Mouse (Mus musculus) limb, embryonic 15.5 days (tissue): ENCODE results near the gene Tcf15. TPM values are rescaled to one million over a fixed set of nuclear protein-coding genes. Genes with fewer than 3 reads are reported as not detected.

ENCODE experiments used
- ATAC-seq: fragments of 200-750 bp; cut with Nextera tagmentation; 2 replicates; pipeline ENCODE4 v1.8.0; 2017; ENCODE audit warnings: low read depth, moderate TSS enrichment; ENCODE audit not compliant: insufficient number of reproducible peaks, low FRiP score, low TSS enrichment
- H3K27ac ChIP-seq: fragments of 300-500 bp; sonication (generic); 2 replicates; pipeline ENCODE4 v1.5.1; 2015; ENCODE audit warnings: moderate library complexity, mild to moderate bottlenecking, inconsistent platforms
- H3K27me3 ChIP-seq: fragments of 300-500 bp; sonication (generic); 2 replicates; pipeline ENCODE4 v1.6.1; 2015; ENCODE audit warnings: inconsistent platforms
- H3K36me3 ChIP-seq: fragments of 300-500 bp; sonication (generic); 2 replicates; pipeline ENCODE4 v1.6.1; 2015; ENCODE audit warnings: inconsistent platforms
- H3K4me1 ChIP-seq: fragments of 300-500 bp; sonication (generic); 2 replicates; pipeline ENCODE4 v1.6.1; 2015; ENCODE audit warnings: inconsistent platforms
- H3K4me2 ChIP-seq: fragments of 300-500 bp; sonication (generic); 2 replicates; pipeline ENCODE4 v1.6.1; 2015; ENCODE audit warnings: mild to moderate bottlenecking, inconsistent platforms
- H3K4me3 ChIP-seq: fragments of 300-500 bp; sonication (generic); 2 replicates; pipeline ENCODE4 v1.5.1; 2015; ENCODE audit warnings: mild to moderate bottlenecking, inconsistent platforms
- H3K9ac ChIP-seq: fragments of 300-500 bp; sonication (generic); 2 replicates; pipeline ENCODE4 v1.6.1; 2015; ENCODE audit warnings: inconsistent platforms
- H3K9me3 ChIP-seq: fragments of 300-500 bp; sonication (generic); 2 replicates; pipeline ENCODE4 v1.6.1; 2016; ENCODE audit warnings: inconsistent platforms
- WGBS: fragments of 180-500 bp; shearing (Covaris S2); methylation state at CpG from one replicate; pipeline ENCODE4 v1.1.7; 2015; 5-methylcytosine and 5-hydroxymethylcytosine counted together
- polyA plus RNA-seq: library from polyadenylated mRNA; unstranded; fragments of >200 nt; fragmentation: Nextera tagmentation; extraction: Ambion mirVana; gene quantifications from 2 replicates; pipeline ENCODE4 v1.2.1, GENCODE M21; 2015

Tcf15 gene
- polyA plus RNA-seq, 1 experiment from 2014 or later: 7.6 TPM

- Histone ChIP-seq H3K9ac (no peak overlapping the region), H3K27me3 (no peaks in the 10 kb centered on the region), H3K27ac (no peak overlapping the region), H3K36me3 (no peaks in the 10 kb centered on the region), H3K4me2 (no peak overlapping the region), H3K4me1 (peaks cover 7% of the 10 kb centered on the region; the same call in 1 of the 2 replicates), H3K9me3 (no peaks in the 10 kb centered on the region), H3K4me3 (no peak overlapping the region)
- WGBS: 58% methylated on average over 3 of the region's 3 CpGs
- ATAC-seq: no peak
Observed at GRCm38 (mm10) chr2:152178345-152178744, 35.0 kb downstream of the Tcf15 start.

- Histone ChIP-seq H3K27me3 (no peaks in the 10 kb centered on the region), H3K36me3 (no peaks in the 10 kb centered on the region), H3K4me3 (no peak overlapping the region), H3K4me2 (no peak overlapping the region), H3K4me1 (peaks cover 7% of the 10 kb centered on the region; the same call in 1 of the 2 replicates), H3K9ac (no peak overlapping the region), H3K27ac (no peak overlapping the region), H3K9me3 (no peaks in the 10 kb centered on the region)
- ATAC-seq: no peak
- WGBS: 78% methylated on average over 2 of the region's 2 CpGs
Observed at GRCm38 (mm10) chr2:152179301-152179700, 35.9 kb downstream of the Tcf15 start.

DNA sequence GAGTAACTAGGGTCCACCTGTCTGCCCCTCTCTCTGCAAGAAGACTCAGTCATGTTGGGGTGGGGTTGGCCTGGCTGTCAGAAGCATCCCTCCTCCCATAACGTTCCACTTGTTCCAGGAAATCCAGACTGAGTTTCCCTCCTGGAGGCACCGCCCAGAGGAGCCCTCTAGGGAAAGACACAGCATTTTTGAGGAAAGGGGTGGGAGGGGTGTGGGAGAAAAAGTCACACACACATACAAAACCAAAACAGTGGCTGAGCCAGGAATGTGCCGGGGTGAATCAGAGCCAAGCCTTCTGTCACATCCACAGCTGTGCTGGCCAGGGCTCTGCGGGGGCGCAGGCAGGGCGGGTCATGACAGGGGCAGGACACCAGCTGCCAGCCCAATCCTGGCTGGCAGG is 37.0 kb downstream of the Tcf15 start:
- no peaks in the 10 kb centered on the region for H3K27me3 ChIP-seq
- WGBS: 53% methylated on average over 6 of the region's 6 CpGs
- ATAC-seq: peak; percentile 80

DNA sequence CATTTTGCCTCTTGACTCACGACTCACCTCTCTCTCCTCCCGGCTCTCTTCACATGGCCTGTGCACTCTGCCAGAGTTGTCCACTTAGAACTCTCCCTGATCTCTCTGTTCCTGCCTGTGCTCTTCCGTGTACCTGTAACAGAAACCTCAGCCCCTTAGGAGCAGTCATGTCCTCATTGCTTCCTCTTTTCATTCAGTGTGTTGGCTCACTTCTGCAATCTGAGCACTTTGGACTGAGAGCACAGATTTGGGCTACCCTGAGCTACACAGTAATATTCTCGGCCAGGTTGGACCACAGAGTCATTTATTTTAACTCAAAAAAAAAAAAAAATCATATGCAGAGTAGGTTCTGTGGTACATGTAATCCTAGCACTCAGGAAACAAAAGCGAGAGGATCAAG is 43.8 kb downstream of the Tcf15 start:
- no peak overlapping the region for H3K4me2 ChIP-seq
- no peak overlapping the region for H3K4me3 ChIP-seq
- no peaks in the 10 kb centered on the region for H3K4me1 ChIP-seq
- no peak overlapping the region for H3K9ac ChIP-seq
- no peaks in the 10 kb centered on the region for H3K9me3 ChIP-seq
- no peaks in the 10 kb centered on the region for H3K36me3 ChIP-seq
- no peak for ATAC-seq
- H3K27me3 ChIP-seq: no peaks in the 10 kb centered on the region
- no peak overlapping the region for H3K27ac ChIP-seq
- WGBS: 78% methylated on average over 5 of the region's 5 CpGs

More for the DNA sequence above, 37.0 kb downstream of the Tcf15 start:
- H3K4me3 ChIP-seq: no peak overlapping the region
- H3K27ac ChIP-seq: no peak overlapping the region
- no peak overlapping the region for H3K9ac ChIP-seq
- no peaks in the 10 kb centered on the region for H3K36me3 ChIP-seq
- no peak overlapping the region for H3K4me2 ChIP-seq
- H3K9me3 ChIP-seq: no peaks in the 10 kb centered on the region
- peaks cover 7% of the 10 kb centered on the region; the same call in 1 of the 2 replicates for H3K4me1 ChIP-seq

GRCm38 (mm10) chr2:152189213-152189612 is 45.9 kb downstream of the Tcf15 start:
- Histone ChIP-seq H3K4me3 (no peak overlapping the region), H3K27me3 (no peaks in the 10 kb centered on the region), H3K4me2 (no peak overlapping the region), H3K36me3 (no peaks in the 10 kb centered on the region), H3K4me1 (no peaks in the 10 kb centered on the region), H3K27ac (no peak overlapping the region), H3K9me3 (no peaks in the 10 kb centered on the region), H3K9ac (no peak overlapping the region)
- WGBS: 61% methylated on average over 7 of the region's 7 CpGs
- no peak for ATAC-seq

DNA sequence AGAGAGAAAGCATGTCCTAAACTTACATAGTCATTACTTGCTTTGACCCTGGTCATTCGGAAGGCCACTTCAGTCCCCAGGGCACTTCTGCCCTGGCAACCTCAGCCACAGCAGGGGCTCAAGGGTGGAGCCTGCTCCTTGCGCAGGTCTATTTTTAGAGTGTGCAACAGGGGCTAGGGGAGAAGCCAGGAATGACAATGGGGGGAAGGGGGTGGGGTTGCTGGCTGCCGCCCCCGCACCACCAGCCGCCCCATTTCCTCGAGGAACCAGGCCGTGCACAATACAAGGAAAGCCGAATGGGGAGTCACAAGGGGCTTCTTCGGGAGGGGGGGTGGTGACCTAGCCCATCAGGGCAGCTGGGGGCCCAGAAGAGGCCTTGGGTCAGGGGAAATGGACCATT is 46.3 kb downstream of the Tcf15 start:
- H3K36me3 ChIP-seq: no peaks in the 10 kb centered on the region
- 63% methylated on average over 9 of the region's 9 CpGs for WGBS
- no peak for ATAC-seq

DNA sequence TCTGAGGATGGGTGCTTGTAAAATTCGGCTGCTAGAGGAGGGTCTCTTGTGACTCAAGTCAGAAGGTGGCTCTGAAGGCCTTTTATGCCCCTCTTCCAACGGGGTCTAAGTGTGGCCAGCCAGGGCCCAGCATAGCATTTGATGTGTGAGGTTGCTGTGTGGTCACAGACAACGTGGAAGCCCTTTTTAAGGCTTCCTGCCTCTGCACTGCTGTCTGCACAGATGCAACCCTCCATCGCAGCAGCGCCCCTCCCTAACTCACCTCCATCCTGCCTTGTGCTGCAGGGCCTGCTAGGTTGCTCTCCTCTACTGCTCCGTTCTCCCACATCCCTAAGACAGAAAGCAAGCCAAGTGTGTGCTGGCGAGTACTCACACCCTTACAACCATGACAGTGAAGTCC is 46.8 kb downstream of the Tcf15 start:
- Histone ChIP-seq H3K36me3 (no peaks in the 10 kb centered on the region), H3K4me2 (no peak overlapping the region), H3K9ac (no peak overlapping the region), H3K4me1 (no peaks in the 10 kb centered on the region), H3K27me3 (no peaks in the 10 kb centered on the region), H3K4me3 (no peak overlapping the region), H3K27ac (no peak overlapping the region), H3K9me3 (no peaks in the 10 kb centered on the region)
- ATAC-seq: no peak
- WGBS: 73% methylated on average over 7 of the region's 7 CpGs

More for the DNA sequence above, 46.3 kb downstream of the Tcf15 start:
- H3K4me1 ChIP-seq: no peaks in the 10 kb centered on the region
- H3K9me3 ChIP-seq: no peaks in the 10 kb centered on the region
- H3K4me2 ChIP-seq: no peak overlapping the region
- H3K27me3 ChIP-seq: no peaks in the 10 kb centered on the region
- no peak overlapping the region for H3K9ac ChIP-seq
- H3K4me3 ChIP-seq: no peak overlapping the region
- no peak overlapping the region for H3K27ac ChIP-seq

GRCm38 (mm10) chr2:152192591-152193345 is 49.4 kb downstream of the Tcf15 start:
- H3K4me2 ChIP-seq: no peak overlapping the region
- no peaks in the 10 kb centered on the region for H3K27me3 ChIP-seq
- WGBS: 73% methylated on average over 13 of the region's 13 CpGs
- H3K27ac ChIP-seq: no peak overlapping the region
- ATAC-seq: no peak
- H3K4me1 ChIP-seq: no peaks in the 10 kb centered on the region
- H3K4me3 ChIP-seq: no peak overlapping the region
- H3K9ac ChIP-seq: no peak overlapping the region
- no peaks in the 10 kb centered on the region for H3K36me3 ChIP-seq
- no peaks in the 10 kb centered on the region for H3K9me3 ChIP-seq

- Histone ChIP-seq H3K4me2 (no peak overlapping the region), H3K4me3 (no peak overlapping the region), H3K36me3 (no peaks in the 10 kb centered on the region), H3K9me3 (no peaks in the 10 kb centered on the region), H3K27me3 (no peaks in the 10 kb centered on the region), H3K9ac (no peak overlapping the region), H3K27ac (no peak overlapping the region), H3K4me1 (no peaks in the 10 kb centered on the region)
- ATAC-seq: no peak
- WGBS: 67% methylated on average over 7 of the region's 7 CpGs
Observed at GRCm38 (mm10) chr2:152193346-152193710, 50.0 kb downstream of the Tcf15 start.

DNA sequence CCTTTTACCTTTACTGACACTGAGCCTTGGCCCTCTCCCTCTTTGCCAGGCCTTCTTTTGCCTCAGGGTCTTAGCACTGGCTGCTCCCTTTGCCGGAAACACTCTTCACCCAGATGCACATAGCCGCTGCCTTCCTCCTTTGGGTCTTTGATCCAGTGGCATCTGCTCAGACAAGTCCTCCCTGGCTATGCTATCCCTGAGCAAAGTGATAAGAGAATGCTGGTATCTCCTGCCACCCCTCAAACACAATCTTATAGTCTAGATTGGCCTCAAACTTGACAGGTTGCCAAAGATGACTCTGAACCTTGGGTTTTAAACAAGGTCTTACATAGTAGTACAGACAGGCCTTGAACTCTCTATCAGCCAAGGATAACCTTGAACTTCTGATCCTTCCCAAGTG is 51.2 kb downstream of the Tcf15 start:
- no peak overlapping the region for H3K4me3 ChIP-seq
- H3K27me3 ChIP-seq: no peaks in the 10 kb centered on the region
- no peaks in the 10 kb centered on the region for H3K36me3 ChIP-seq
- WGBS: 76% methylated on average over 2 of the region's 2 CpGs
- no peak overlapping the region for H3K9ac ChIP-seq
- no peak overlapping the region for H3K4me2 ChIP-seq
- H3K27ac ChIP-seq: no peak overlapping the region
- H3K9me3 ChIP-seq: no peaks in the 10 kb centered on the region
- no peak for ATAC-seq
- no peaks in the 10 kb centered on the region for H3K4me1 ChIP-seq

GRCm38 (mm10) chr2:152196896-152197295 is 53.5 kb downstream of the Tcf15 start:
- no peak overlapping the region for H3K4me3 ChIP-seq
- no peak overlapping the region for H3K27ac ChIP-seq
- H3K9ac ChIP-seq: no peak overlapping the region
- H3K27me3 ChIP-seq: no peaks in the 10 kb centered on the region
- H3K4me2 ChIP-seq: no peak overlapping the region
- 45% methylated on average over 3 of the region's 3 CpGs for WGBS
- H3K36me3 ChIP-seq: no peaks in the 10 kb centered on the region
- no peaks in the 10 kb centered on the region for H3K4me1 ChIP-seq
- no peaks in the 10 kb centered on the region for H3K9me3 ChIP-seq
- no peak for ATAC-seq

- no peaks in the 10 kb centered on the region for H3K27me3 ChIP-seq
- WGBS: 46% methylated on average over 10 of the region's 10 CpGs
- H3K4me2 ChIP-seq: no peak overlapping the region
- no peaks in the 10 kb centered on the region for H3K4me1 ChIP-seq
- H3K9me3 ChIP-seq: no peaks in the 10 kb centered on the region
- no peak overlapping the region for H3K9ac ChIP-seq
- H3K4me3 ChIP-seq: no peak overlapping the region
- no peaks in the 10 kb centered on the region for H3K36me3 ChIP-seq
- H3K27ac ChIP-seq: no peak overlapping the region
- no peak for ATAC-seq
Observed at GRCm38 (mm10) chr2:152197301-152197712, 53.9 kb downstream of the Tcf15 start.
